Mouse (Mus musculus) embryonic fibroblast, embryonic 13.5 days (primary cell): ENCODE data around the gene Rars2.

Experiments
- CTCF ChIP-seq: IDR thresholded peaks from 2 replicates; pipeline ENCODE4 v1.5.1; 2011; ENCODE audit warnings: mild to moderate bottlenecking, control low read depth, low read length, moderate library complexity, borderline replicate concordance; ENCODE audit not compliant: insufficient read depth
- POLR2A ChIP-seq: IDR thresholded peaks from 2 replicates; pipeline ENCODE4 v1.6.1; 2011; ENCODE audit warnings: low read depth, mild to moderate bottlenecking, control low read depth, low read length, moderate library complexity

DNA sequence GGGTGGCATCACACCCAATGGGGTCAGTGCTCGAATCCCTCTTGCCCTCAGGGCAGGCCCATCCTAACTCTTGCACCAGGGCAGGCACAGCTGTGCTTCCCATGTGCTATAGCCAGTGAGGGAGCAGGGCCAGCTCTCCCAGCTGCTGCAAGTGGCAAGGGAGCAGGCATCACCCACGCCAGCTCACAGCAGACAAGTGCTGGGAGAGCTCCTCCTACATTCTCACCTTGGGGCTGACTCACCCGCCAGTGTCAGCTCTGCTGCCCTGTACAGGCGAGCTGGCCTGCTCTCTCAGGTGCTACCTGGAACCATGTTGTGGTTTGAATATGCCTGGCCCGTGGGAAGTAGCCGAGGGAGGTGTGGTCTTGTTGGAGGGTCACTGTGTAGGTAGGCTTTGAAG lies 47.2 kb downstream of the Rars2 start:
- TF ChIP-seq POLR2A (no peak), CTCF (no peak)
